Mouse (Mus musculus) E14TG2a.4 (cell line): ENCODE measurements around the gene Akap12.

Source experiments
- CTCF ChIP-seq: conservative IDR thresholded peaks from 2 replicates; pipeline ENCODE4 v1.5.1; 2014; ENCODE audit warnings: low read length
- NANOG ChIP-seq: IDR thresholded peaks from 2 replicates; pipeline ENCODE4 v1.6.1; 2014; ENCODE audit warnings: borderline replicate concordance, low read length, mixed read lengths

DNA sequence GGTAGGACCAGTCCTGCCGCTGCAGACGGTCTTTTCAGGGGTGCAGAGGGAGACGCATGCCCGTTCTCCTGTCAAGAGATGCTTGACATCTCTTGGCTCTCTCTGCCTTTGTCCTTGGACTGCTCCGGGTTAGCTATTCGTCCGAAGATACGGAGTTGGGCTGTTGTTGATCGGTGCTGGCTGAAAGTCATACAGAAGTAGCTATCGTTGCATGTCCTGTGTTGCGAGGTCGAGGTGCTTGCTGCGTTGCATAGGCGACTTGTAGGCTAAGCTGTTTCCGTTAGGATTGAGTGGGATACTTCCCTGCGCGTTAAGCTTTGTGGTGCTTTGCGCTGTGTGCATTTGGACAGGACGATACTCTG, 122.2 kb downstream of the Akap12 start:
- TF ChIP-seq CTCF (no peak), NANOG (no peak)
